Mouse (Mus musculus) thymus, adult 2 months (tissue): ENCODE measurements around the gene Wfdc6a.

Source experiments
- CTCF ChIP-seq: fragments of 200-500 bp; IDR thresholded peaks from 2 replicates; pipeline ENCODE4 v1.5.1; 2012; ENCODE audit warnings: mild to moderate bottlenecking, control low read depth, low read length, moderate library complexity, borderline replicate concordance; ENCODE audit not compliant: control insufficient read depth, poor library complexity, insufficient read depth; ENCODE audit errors: extremely low read depth
- POLR2A ChIP-seq: fragments of 200-500 bp; IDR thresholded peaks from 2 replicates; pipeline ENCODE4 v1.6.1; 2012; ENCODE audit warnings: mild to moderate bottlenecking, low read length, control low read depth, moderate library complexity; ENCODE audit not compliant: control insufficient read depth, poor library complexity, insufficient read depth; ENCODE audit errors: extremely low read depth

DNA sequence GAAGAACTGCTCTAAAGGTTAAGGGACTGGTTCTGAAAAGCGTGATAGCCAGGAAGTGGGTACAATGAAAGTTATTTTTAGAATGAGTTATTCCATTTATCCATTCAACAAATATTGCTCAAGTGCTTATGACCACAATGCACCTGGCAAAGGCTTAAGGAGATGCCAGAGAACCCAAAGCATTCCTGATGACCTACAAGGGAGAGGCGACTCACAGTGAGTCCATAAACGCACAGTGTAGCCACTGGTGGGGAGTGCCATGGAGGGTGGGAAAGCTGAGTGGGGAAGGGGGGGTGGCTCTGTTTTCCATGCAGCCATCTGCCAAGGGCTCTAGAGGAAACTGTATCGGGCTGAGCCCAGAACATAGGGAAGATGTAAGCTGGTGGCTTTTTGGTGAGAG lies 35.9 kb downstream of the Wfdc6a start:
- TF ChIP-seq POLR2A (no peak), CTCF (no peak)
